Mouse (Mus musculus) heart, embryonic 10.5 days (tissue): ENCODE data around the gene Sbno2. TPM values are rescaled to one million over a fixed set of nuclear protein-coding genes. Genes with fewer than 3 reads are reported as not detected.

Source experiments
- DNase-seq: peaks from one replicate; pipeline ENCODE4 v3.0.0-alpha.2; 2017; ENCODE audit warnings: low spot score
- H3K27ac ChIP-seq: fragments of 300-500 bp; sonication (generic); 2 replicates; pipeline ENCODE4 v1.5.1; 2016; ENCODE audit warnings: mild to moderate bottlenecking
- H3K27me3 ChIP-seq: fragments of 300-500 bp; sonication (generic); 2 replicates; pipeline ENCODE4 v1.6.1; 2016; ENCODE audit warnings: mild to moderate bottlenecking; ENCODE audit not compliant: poor library complexity, insufficient read depth, severe bottlenecking
- H3K36me3 ChIP-seq: fragments of 300-500 bp; sonication (generic); 2 replicates; pipeline ENCODE4 v1.6.1; 2016; ENCODE audit warnings: mild to moderate bottlenecking, moderate library complexity
- H3K4me1 ChIP-seq: fragments of 300-500 bp; sonication (generic); 2 replicates; pipeline ENCODE4 v1.6.1; 2016; ENCODE audit warnings: mild to moderate bottlenecking
- H3K4me3 ChIP-seq: fragments of 300-500 bp; sonication (generic); 2 replicates; pipeline ENCODE4 v1.5.1; 2016; ENCODE audit warnings: mild to moderate bottlenecking, moderate library complexity
- H3K9me3 ChIP-seq: fragments of 300-500 bp; sonication (generic); 2 replicates; pipeline ENCODE4 v1.6.1; 2016; ENCODE audit warnings: mild to moderate bottlenecking, moderate library complexity
- WGBS: fragments of 180-500 bp; shearing (Covaris S2); methylation state at CpG from one replicate; pipeline ENCODE4 v1.1.7; 2016; 5-methylcytosine and 5-hydroxymethylcytosine counted together
- polyA plus RNA-seq: library from polyadenylated mRNA; unstranded; fragments of >200 nt; fragmentation: Nextera tagmentation; extraction: Ambion mirVana; gene quantifications from 2 replicates; pipeline ENCODE4 v1.2.1, GENCODE M21; 2016

The Sbno2 gene
- polyA plus RNA-seq: 14.8 and 15.6 TPM in 2 replicates

DNA sequence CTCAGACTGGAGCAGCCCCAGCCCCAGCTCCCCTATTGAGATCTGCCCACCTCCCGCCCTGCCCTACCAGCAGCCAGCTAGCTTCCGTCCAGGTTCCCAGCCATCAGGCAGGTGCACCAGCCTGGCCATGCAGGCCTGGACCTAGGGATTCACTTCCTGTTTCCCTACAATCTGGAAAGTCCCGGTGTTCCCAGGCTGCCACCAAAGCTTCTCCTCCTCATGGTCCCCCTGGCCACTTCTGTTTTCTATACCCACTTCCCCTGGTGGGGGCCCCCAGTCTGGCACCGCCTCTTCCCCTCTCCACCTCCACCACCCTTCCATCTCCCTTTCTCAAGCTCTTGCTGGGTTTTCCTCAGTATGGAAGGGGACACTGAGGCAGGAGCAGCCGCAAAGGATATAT is at the start of gene Sbno2:
Gene Sbno2 (minus strand): TSS at position 112 of the 400 bp plus-strand sequence.
- Histone ChIP-seq H3K27ac (0 out of 2 replicates have a peak within 1 kb of the TSS, but pooled peaks have one; percentile 25), H3K27me3 (no peaks in the 10 kb centered on the region), H3K4me3 (no peak within 1 kb of the TSS), H3K9me3 (no peaks in the 10 kb centered on the region), H3K36me3 (no peaks in the 10 kb centered on the region), H3K4me1 (peaks cover 30% of the 10 kb centered on the region)
- 63% methylated on average over 5 of the region's 5 CpGs for WGBS
- no peak for DNase-seq

DNA sequence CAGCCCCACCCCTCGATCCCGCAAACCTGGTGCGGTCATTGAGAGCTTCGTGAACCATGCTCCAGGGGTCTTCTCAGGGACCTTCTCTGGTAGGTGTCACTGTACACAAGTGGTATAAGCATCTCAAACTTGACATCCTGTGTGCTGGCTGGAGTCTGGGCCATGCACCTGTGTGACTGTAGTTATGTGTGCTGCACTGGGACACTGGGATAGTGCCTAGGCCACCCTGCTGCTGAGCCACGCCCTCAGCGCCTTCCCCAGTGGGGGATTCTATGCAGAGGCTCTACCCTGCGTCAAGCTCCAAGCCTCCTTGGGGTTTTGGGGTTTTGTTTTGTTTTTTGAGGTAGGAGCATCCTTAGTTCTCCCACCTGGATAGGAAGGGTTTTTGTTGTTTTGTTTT is 49.0 kb upstream of the Sbno2 start:
- 92% methylated on average over 7 of the region's 7 CpGs for WGBS
- no peaks in the 10 kb centered on the region for H3K9me3 ChIP-seq
- no peak overlapping the region for H3K27ac ChIP-seq
- peaks cover 82% of the 10 kb centered on the region for H3K36me3 ChIP-seq
- H3K27me3 ChIP-seq: no peaks in the 10 kb centered on the region
- DNase-seq: no peak
- H3K4me1 ChIP-seq: peaks cover 83% of the 10 kb centered on the region
- no peak overlapping the region for H3K4me3 ChIP-seq

DNA sequence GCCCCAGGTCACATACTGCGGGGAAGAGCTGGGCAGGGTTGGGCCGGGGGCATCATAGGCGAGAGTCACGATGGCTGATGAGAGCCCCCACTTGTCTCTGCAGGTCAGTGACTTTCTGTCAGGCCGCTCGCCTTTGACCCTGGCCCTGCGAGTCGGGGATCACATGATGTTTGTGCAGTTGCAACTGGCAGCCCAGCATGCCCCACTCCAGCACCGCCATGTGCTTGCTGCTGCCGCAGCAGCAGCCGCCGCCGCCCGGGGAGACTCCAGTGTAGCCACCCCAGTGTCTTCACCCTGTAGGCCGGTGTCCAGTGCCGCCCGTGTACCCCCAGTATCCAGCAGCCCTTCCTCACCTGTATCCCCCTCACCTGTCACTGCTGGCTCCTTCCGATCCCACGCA is 48.3 kb upstream of the Sbno2 start:
- Histone ChIP-seq H3K36me3 (peaks cover 82% of the 10 kb centered on the region), H3K4me1 (peaks cover 77% of the 10 kb centered on the region), H3K9me3 (no peaks in the 10 kb centered on the region), H3K27ac (peak overlapping the region; percentile 99), H3K4me3 (peak overlapping the region; percentile 98), H3K27me3 (no peaks in the 10 kb centered on the region)
- WGBS: 87% methylated on average over 19 of the region's 19 CpGs
- no peak for DNase-seq

DNA sequence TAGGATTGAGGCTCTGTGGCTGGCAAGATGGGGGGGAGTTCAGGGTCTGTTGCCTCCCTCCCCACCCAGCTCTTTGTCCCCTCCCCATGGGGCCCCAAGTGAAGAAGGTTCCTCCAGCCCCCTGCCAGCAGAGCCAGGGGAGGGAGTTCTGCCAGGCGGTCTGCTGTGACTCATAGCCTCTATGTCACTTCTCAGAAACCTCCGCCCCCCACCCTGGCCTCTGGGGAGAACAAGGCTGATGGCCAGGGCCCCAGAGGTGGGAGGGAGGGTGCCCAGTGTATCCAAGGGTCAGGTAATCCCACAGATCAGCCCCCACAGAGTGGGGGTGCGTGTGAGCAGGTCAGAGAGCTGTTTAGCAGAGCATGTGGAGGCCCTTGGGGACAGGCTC is 47.5 kb upstream of the Sbno2 start:
- Histone ChIP-seq H3K4me3 (peak overlapping the region; percentile 98), H3K9me3 (no peaks in the 10 kb centered on the region), H3K27ac (peak overlapping the region; percentile 99), H3K4me1 (peaks cover 73% of the 10 kb centered on the region), H3K27me3 (no peaks in the 10 kb centered on the region), H3K36me3 (peaks cover 82% of the 10 kb centered on the region)
- DNase-seq: no peak
- 44% methylated on average over 3 of the region's 3 CpGs for WGBS

DNA sequence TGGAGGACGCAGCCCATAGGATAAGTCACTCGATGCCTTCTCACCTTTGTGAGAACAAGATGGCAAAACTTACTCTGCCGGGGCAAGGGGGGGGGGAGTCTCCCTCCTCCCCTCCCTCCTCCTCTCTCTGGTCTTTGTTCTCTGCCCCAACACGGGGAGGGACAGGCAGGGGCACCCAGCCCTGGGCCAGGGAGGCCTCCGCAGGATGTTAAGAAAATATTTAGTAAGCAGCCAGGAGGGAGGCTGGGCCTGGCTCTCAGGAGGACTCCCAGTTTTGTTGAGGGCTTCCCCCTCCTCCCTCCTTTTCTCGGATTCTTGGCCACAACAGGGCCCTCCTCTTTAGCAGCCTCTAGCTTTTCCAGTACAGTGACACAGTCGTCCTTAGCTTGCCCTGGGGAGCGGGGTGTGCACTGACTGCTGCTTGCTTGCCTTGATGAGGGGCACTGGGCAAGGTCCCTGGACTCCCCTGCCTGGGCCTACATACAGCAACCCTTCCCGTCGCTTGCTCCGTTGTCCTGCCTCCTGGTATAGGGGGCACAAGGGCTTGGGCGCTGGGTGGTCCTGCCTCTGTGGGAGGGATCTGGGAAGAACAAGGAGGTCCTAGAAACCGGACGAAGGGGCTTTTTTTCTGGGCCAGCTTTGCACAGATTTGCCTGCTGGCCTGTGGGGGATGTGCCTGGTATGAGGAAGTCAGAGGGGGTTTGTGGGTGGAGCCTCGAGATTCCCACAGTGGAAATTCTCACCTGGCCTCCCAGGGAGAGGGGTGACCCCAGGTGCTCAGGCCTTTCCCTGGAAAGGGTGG is 46.9 kb upstream of the Sbno2 start:
- peak overlapping the region; percentile 99 for H3K27ac ChIP-seq
- peak; percentile 81 for DNase-seq
- no peaks in the 10 kb centered on the region for H3K27me3 ChIP-seq
- peak overlapping the region; percentile 98 for H3K4me3 ChIP-seq
- peaks cover 74% of the 10 kb centered on the region for H3K4me1 ChIP-seq
- H3K9me3 ChIP-seq: no peaks in the 10 kb centered on the region
- WGBS: 14% methylated on average over 15 of the region's 15 CpGs
- H3K36me3 ChIP-seq: peaks cover 78% of the 10 kb centered on the region

DNA sequence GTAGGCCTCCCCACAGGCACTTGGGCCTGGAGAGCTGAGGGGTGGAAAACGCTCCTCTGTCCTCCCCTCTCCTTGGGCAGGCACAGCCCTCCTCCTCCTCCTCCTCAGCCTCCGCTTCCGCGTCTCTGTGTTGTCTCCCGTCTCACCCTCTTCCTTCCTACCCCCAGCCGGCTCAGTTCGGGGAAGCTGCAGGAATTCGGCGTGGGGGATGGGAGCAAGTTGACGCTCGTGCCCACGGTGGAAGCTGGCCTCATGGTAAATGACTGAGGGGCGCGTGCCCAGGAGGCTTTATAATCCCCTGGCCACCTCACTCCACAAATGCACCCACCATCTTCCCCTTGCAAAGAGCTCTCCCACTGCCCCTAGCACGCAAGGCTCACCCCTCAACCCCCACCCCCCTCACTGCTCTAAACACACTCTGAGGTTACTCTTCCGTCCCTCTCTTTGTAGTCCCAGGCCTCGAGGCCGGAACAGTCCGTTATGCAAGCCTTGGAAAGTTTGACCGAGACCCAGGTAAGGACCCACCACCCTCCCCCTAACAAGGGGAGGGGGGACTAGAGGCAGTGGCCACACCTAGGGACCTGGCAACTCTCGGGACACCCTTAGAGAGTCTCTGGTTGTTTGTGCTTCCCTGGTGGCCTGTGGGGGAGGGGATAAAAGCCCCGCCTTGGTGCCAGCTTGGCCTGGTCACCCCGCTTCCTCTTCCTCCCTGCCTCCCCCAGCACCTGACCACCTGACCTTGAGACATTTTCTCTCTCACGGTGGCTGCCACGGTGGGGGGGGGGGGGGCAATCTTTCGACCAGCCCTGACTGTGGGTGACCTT is 46.1 kb upstream of the Sbno2 start:
- Histone ChIP-seq H3K4me1 (peaks cover 74% of the 10 kb centered on the region), H3K36me3 (peaks cover 75% of the 10 kb centered on the region), H3K9me3 (no peaks in the 10 kb centered on the region), H3K4me3 (peak overlapping the region; percentile 98), H3K27ac (peak overlapping the region; percentile 99), H3K27me3 (no peaks in the 10 kb centered on the region)
- peak; percentile 85 for DNase-seq
- 2% methylated on average over 26 of the region's 26 CpGs for WGBS

DNA sequence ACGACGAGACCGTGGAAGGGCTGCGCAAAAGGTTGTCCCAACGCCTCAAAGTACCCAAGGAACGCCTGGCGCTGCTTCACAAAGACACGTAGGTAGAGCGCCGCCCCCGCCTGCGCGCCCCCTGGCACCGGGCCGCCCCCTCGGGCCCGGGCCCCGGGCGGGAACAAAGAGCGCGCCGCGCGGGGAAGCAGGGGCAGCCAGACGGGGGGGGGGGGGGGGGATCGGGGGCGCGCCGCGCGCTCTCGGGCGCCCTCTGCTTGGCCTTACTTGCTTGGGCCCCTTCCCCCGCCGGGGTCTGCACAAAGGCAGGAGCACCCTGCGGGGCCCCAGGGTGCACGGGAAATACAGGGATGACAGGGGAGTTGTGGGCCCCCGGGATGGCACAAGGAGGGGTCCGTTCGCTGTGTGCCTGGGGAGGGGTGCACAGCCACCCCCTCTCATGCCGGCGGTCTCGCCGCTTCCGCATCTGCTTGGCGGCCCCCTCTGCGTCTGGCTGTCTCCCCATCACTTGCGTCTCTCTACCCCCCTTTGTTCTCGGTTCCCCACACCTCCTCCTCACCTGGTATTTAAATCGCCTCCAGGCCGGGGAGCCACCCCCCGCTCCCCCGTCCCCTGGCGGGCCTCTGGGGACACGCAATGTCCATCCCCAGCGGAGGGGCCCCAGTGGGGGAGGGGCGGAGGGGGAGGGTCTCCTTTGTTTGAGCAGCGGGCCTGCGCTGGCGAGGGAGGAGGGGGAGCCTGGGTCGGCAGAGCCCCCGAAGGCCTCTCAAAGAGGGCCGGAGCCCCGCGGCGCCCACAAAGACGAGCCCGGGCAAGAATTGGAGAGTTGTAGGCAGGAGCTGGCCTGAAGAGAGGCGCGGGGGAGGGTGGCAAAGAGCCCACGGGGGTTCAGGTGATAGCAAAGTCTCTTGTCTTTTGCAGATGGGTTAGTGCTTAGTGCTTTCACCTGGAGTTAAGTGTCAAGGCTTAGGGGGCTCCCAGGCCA is 45.1 kb upstream of the Sbno2 start:
- peak overlapping the region; percentile 98 for H3K4me3 ChIP-seq
- peaks cover 75% of the 10 kb centered on the region for H3K36me3 ChIP-seq
- peak overlapping the region; percentile 99 for H3K27ac ChIP-seq
- no peaks in the 10 kb centered on the region for H3K9me3 ChIP-seq
- peak; percentile 85 for DNase-seq
- peaks cover 74% of the 10 kb centered on the region for H3K4me1 ChIP-seq
- under 1% methylated on average over 45 of the region's 71 CpGs for WGBS
- H3K27me3 ChIP-seq: no peaks in the 10 kb centered on the region

DNA sequence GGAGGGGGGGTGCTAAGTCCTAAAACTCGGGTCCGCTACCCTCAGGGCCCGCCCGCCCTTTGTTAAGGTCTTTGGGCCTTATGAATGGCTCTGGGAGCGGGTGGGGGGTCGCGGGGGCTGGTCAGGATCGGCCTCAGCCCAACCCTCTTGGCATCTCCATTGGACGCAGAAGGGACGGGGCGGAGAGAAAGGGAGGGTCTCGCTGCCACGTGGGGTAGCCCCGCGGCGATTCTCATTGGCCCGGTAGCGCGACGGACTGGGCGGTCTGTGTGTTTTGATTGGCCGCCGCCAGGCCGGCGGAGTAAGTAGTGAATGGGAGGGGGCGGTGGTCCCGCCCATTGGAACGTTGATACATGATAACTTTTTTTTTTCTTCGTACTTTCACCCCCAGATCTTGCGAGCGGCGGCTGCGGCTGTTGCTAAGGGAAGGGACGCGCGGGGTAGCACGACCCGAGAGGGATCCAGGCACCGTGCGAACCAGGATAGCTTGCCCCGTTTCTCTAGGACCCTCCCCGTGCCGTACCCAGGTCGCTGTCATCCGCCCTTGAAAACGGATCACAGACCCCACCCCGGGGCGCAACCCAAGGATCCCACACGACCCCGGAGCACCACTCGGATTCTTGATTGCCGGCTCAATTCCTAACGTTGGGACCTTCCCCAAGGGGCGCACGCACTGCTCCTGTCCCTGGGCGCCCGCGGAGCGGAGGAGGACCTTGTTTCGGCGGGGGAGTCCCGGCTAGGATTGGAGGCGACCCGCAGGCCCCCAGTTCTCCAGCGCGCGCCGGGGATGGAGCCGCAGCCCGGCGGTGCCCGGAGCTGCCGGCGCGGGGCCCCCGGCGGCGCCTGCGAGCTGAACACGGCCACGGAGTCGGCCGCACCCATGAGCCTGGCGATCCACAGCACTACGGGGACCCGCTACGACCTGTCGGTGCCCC is 44.2 kb upstream of the Sbno2 start:
- DNase-seq: peak; percentile 99
- under 1% methylated on average over 88 of the region's 88 CpGs for WGBS
- Histone ChIP-seq H3K27me3 (no peaks in the 10 kb centered on the region), H3K9me3 (no peaks in the 10 kb centered on the region), H3K4me3 (peak overlapping the region; percentile 98), H3K27ac (peak overlapping the region; percentile 99), H3K4me1 (peaks cover 72% of the 10 kb centered on the region), H3K36me3 (peaks cover 75% of the 10 kb centered on the region)

DNA sequence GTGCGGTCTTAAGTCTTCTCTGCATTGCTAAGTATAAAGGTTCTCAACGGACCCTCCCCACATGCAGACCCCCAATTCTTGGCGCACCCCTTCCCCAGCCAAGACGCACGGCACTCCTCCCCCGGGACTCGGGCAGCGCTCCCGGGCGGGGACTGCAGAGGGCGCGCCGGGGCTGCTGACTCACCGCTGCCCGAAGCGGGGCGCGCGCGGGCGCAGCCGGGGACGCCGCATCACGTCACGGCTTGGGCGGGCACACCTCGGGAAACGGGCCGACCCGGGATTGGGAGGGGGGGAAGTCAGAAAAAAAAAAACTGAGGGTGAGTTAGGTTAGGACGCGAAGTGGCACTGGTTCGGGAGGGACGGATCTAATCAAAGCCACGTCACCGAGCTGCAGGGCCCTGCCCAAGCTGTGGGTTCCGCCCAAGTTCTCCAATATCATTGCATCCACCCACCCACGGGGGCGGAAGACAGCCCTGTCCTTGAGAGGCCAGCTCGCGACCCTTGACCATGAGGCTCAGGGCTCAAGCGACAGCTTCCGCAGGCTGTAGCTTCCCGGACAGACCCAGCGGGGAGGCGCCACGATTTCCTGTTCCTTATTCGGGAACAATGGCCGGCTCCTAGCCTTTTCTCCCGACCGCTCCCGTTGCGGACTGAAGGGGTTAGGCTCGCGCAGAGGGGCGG is 43.4 kb upstream of the Sbno2 start:
- peaks cover 66% of the 10 kb centered on the region for H3K4me1 ChIP-seq
- peak; percentile 95 for DNase-seq
- peak overlapping the region; percentile 98 for H3K4me3 ChIP-seq
- peaks cover 75% of the 10 kb centered on the region for H3K36me3 ChIP-seq
- WGBS: under 1% methylated on average over 57 of the region's 57 CpGs
- H3K27ac ChIP-seq: peak overlapping the region; percentile 99
- H3K9me3 ChIP-seq: no peaks in the 10 kb centered on the region
- H3K27me3 ChIP-seq: no peaks in the 10 kb centered on the region

DNA sequence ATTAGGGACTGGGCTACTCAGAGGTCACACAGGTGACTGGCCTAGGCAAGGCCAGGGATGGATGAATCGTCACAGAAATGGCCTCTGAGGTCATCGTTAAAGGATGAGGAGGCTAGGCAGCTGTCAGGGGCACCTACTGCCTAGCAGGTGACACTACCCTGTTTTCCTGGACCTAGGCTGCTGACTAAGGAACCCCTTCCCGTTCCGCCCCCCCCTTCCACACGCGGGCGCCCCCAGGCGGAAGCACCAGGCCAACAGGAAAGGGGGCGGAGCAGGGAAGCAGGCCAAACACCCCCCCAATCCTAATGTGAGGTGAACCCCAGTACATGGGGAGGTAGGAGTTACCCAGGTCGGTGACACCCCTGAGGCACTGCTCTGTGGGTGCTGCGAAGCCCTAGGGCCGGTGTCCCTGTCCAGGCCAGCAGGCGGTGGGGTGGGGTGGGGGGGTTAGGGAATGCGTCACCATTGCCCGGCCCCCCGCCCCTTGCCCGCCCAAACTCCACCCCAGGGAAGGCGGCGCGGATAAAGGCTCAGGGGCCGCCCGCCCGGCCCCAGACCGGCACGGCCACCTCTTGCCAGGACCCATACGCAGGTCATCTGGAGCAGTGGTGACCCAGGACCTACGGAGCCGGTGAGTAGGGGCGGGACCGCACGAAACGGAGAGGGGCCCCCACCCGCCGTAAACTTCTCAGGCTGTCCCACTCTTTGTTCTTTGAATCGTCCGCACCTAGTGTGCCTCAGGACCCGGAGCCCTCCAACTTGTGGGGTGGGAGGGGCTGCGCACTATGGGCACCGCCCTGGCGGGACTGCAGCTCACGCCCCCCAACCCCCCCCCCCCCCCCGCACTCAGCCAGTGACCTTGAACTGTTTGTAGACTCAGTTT is 42.6 kb upstream of the Sbno2 start, which contains the start of gene Midn:
Gene Midn (plus strand): TSS at position 554 of the 883 bp plus-strand sequence.
- peak; percentile 96 for DNase-seq
- no peaks in the 10 kb centered on the region for H3K9me3 ChIP-seq
- H3K27ac ChIP-seq: peak within 1 kb of the TSS; percentile 99
- H3K27me3 ChIP-seq: no peaks in the 10 kb centered on the region
- peaks cover 64% of the 10 kb centered on the region for H3K4me1 ChIP-seq
- peak within 1 kb of the TSS; percentile 98 for H3K4me3 ChIP-seq
- under 1% methylated on average over 35 of the region's 42 CpGs for WGBS
- H3K36me3 ChIP-seq: peaks cover 73% of the 10 kb centered on the region
